Mouse (Mus musculus): ENCODE data around the gene Tex52.
A peak's percentile ranks its signal among the peaks of the same experiment; 100 is the strongest.
"Not testable (repeated sequence)": the region's sequence is repeated elsewhere in the genome, so short reads cannot be mapped to it uniquely, and the experiment has no call there.

Gene Tex52

DNA sequence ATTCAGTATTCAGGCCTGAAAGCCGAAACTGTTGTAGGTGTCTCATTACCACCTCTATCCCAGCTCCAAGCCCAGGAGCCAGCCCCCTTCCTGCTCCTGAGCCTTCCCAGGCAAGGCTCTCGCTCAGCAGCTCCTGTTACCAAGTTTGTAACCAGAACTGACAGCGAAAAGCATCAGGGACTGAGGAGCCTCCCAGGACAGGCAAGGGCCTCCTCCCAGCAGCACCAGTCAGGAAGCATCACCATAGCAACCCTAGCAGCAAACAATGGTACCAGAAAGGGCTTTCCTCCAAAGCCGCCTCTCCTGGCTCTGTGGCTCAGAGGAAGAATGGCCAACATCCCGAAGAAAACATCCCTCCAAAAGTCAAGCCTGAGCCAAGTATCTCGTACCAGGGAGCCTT lies at the start of gene Tex52, which contains the start of gene Gm44596:
Gene Tex52, plus strand, starts transcription at position 265 of the 400 bp plus-strand sequence.
Gene Gm44596, plus strand, starts transcription at position 312 of the 400 bp plus-strand sequence.
- no peak for DNase-seq

DNA sequence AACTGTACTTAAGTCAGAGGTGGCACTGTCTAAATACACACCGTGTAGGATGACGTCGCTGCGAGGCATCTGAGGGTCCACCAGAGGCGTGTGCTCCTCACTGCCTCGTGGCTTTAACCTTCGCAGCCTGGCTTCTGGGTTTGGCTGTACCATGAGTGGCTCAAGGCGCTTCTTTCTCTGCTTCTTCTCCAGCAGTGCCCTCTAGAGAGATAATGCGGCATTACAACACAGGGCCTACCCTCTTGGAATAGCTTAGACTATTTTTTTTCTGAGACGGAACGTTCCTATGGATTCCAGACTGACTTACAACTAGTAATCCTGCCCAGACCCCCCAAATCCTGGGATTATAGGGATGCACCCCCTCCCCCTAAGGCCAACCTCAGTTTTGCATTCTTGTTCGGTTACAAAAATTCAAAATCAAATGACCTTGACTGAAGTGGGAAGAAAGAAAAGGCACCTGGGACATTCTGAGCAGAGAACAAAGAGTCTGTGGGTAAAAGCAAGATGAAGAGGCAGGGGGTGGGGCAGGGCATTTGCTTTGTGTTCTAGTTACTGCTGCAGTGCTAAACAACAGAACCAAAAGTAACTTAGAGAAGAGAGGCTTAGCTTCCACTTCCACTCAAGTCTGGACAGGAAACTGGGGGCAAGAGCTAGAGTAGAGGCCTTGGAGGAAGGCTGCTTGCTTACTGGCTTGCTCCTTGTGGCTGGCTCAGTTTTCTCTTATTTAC lies 40.7 kb upstream of the Tex52 start:
- peak; percentile 53 to 60 for DNase-seq

- DNase-seq = no peak
Observed at GRCm38 (mm10) chr6:128337467-128337866, 37.8 kb upstream of the Tex52 start.

DNA sequence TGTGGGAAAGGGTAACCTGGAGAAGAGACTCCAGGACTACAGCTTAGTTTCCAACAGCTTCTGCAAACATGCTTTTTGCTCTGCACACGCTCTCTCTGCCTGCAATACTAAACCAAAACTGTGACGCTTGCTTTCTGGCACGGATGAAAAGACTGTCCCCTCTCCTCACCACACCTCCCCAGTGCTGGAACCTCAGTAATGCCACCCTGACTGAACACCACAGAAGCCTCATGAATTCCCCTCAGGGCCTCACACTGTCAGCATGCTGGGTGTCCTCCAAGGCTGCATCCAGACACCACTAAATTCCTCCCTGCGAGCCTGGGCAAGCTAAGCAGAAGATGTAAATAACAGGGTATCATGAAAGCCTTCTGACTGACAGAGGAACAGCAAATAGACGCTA lies 36.4 kb upstream of the Tex52 start:
- no peak for DNase-seq

DNA sequence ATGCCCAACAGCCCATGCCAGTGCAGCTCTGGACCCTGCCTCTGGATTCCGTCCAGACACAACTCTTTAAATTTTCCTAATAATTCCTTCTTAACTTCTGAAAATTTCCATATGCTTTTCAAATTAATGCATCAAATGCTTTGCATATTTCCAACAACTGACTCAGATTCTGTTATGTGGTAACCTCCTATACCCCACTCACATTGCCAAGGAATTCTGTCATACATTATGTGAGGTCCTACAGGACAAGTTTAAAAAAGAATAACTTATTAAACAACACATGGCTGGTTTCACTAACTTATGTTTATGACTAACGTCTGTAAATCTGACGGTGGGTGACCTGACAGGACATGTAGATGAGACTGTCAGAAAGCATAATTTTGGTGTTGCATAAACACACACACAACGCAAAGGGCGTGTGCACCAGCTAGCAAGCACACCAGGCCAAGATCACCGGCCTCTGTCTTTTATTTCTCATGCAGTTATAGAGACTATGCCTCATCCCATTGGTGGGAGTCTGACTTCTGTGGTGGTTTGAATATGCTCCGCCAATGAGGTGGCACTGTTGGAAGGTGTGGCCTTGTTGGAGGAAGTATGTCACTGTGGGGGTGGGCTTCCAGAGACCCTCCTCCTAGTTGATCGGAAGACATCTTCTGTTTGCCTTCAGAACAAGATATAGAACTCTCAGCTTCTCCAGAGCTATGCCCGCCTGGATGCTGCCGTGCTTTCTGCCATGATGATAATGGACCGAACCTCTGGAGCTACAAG lies 33.1 kb upstream of the Tex52 start:
- DNase-seq = no peak

DNA sequence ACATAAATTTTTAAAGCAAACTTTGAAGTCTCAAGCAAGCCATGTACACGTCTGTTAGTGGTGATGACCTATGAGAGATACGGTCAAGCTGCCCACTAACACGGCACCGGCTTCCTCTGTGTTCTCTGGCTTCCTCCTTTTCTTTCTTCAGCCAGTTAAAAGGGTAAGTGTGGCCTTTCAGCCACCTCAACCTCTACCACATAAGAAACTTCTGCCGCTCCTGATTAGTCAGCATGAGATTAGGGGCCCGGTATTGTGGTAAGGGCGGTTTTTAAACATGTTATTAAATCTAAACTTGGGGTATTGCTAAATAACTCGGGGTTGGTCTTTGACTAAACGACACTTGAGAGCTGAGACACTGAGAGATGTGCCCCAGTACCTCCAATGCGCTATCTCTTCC lies 29.6 kb upstream of the Tex52 start:
- DNase-seq = no peak

GRCm38 (mm10) chr6:128346782-128347181 lies 28.5 kb upstream of the Tex52 start:
- no peak for DNase-seq

DNA sequence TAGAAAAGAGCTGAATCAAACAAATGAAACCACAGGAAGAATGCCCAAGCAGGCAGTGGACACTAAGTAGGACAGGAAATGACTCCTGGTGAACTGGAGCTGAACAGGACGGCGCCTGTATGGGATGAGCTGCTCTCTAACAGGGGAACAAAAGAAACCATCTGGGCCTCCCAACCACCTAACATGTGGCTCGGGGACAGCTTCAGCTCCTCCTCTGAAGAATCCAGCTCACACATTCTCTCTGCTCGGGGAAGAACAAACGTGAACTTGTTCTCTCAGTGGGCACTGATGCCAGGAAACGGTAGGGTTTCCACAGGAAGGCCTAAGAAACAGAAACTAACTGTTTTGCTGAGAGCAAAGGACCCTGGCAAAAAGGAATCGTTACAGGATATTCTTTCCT lies 25.5 kb upstream of the Tex52 start:
- DNase-seq = no peak

GRCm38 (mm10) chr6:128354140-128354539 lies 21.1 kb upstream of the Tex52 start:
- no peak for DNase-seq

DNA sequence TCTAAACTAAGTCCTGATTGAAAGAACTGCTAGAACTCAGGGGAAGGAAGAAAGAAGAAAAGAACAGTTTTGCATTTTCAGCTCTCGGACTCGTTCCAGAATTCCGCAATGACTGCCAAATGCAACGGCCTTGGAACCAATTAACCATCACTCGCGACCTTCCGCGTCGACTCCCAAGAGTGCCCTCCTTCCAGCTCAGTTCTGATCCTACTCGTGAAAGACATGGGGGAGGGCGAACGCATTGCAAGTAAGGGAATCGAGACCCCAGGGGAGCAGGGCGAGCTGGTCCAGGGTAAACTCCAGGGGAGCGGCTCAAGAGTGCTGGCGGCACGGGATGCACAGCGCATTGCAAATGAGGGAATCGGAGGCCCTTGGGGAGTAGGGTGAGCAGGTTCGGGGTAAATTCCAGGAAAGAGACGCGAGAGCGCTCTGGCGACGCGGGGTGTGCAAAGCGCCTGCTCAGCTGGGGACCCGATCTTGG lies 20.0 kb upstream of the Tex52 start:
- DNase-seq = peak in 1 of 2 experiments; percentile 12

DNA sequence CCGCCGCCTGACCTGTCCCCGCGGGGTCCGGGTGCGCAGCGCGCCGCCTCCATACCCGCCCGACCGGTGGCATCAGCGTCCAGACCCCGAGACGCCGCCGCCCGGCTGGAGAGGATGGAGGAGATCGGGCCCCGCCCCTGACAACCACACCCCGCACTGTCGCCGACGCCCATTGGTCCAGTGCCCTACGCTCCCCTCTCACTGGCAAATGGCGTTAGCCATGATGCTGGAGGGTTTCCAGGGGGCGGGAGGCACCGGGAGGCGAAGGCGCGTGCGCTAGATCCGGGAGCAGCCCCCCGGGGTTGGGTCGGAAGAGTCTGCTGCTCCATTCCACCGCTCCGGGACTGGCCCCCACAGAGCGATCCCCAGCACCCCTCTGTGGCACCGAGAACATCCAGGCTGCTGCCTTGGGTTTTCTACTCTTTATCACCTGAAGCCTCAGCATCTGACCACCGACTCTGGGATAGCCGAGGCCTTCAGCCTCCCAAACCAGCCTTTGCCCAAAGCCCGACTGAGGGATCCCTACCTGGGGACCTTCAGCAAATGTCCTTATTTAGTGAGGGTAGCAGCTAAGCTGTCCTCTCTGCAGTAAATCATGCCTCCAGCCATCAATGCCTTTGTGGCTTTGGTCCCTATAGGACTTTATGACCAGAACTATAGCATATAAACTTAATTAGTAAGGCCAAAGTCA lies 19.4 kb upstream of the Tex52 start, which contains the start of gene Tulp3:
Gene Tulp3, minus strand, starts transcription at position 126 of the 691 bp plus-strand sequence.
- DNase-seq = peak; percentile 87 to 90

DNA sequence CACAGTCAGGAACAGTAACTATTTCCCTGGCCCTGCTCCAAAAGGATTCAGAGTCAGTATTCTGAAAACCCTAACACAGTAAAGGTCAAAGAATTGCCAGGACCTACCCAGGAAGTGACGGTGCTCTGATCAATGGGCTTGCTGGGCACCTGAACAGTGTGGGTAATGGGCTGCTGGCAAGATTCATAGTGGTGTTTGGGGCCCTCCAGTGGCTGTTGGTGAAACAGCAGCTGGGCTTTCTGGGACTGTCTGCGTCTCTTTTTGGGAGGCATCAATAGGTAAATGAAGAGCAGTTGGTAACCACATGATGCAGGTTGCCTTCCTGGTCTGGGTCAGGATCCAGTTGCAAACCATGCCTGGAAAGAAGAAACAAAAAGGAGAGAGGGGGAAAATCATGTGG lies 16.3 kb upstream of the Tex52 start:
- peak; percentile 67 to 76 for DNase-seq

DNA sequence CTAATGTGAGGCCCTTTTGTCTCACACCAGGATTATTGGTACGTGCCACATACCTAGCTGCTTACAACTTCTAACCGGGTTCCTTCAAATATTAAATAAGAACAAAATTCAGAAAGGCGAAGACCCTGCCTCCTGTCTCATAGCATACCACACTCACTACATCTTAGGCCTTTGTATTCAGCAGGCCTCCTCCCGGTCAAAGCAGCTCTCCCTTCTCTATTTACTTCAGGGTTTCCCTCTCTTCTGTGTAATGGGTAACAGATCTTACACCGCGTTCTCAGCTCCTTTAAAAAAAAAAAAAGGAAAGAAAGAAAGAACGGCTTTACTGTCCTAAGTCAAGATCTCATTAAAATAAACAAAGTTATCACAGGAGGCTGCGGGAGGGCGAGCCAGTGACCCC lies 13.4 kb upstream of the Tex52 start:
- DNase-seq = no peak

DNA sequence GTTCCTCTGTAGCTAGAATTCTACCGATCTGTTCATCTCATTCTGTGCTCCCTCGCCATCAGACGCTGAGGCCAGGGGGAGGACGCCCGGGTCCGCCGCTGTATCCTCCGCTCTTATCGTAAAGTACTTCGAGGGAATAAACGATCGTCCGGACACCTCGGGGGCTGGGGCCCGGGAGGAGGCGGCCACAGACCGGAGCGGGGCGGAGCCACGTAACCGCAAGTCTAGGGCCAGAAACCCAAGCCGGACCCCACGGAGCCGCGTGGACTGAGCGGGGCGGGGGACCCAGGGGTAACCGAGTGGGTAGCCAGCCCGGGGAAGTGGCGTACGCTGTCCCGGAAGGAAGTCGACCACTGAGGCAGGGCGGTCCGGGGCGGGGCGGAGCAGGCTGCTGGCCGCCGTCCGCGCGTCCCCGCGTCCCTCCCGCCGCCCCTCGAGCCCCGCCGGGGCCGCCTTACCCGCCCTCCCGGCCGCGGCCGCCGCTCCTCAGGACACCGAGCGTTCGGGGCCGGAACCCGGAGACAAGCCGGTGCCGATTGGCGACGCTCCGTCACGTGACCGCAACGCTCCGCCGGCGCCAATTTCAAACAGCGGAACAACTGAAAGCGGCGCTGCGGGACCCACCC lies 12.8 kb upstream of the Tex52 start, which contains the start of the genes Rhno1 and Foxm1:
Gene Rhno1, minus strand, starts transcription at position 531 of the 626 bp plus-strand sequence.
Gene Foxm1, plus strand, starts transcription at position 587 of the 626 bp plus-strand sequence.
- peak; percentile 86 to 87 for DNase-seq

GRCm38 (mm10) chr6:128363007-128363825 lies 12.0 kb upstream of the Tex52 start:
- DNase-seq = no peak

- no peak for DNase-seq
Observed at GRCm38 (mm10) chr6:128364721-128365120, 10.5 kb upstream of the Tex52 start.

GRCm38 (mm10) chr6:128366466-128366865 lies 8.8 kb upstream of the Tex52 start:
- no peak for DNase-seq

DNA sequence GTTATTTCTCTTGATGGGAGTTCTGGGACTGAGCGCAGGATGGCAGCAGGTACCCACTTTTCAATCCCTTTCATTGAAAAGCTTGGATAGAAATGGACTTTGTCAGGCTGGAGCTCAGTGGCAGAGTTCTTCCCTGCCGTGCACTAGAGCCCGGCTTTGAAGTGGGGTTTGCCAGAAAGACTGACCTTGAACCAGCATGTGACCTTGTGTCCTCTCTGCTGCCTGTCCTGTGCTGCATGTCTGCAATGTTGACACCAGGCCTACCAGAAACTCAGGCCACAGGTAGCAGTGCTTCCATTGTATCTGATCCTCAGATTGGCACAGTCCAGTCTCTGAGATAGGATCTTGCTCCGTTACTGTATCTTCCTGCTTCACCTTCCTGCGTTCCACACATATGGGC lies 5.2 kb upstream of the Tex52 start:
- DNase-seq = no peak

DNA sequence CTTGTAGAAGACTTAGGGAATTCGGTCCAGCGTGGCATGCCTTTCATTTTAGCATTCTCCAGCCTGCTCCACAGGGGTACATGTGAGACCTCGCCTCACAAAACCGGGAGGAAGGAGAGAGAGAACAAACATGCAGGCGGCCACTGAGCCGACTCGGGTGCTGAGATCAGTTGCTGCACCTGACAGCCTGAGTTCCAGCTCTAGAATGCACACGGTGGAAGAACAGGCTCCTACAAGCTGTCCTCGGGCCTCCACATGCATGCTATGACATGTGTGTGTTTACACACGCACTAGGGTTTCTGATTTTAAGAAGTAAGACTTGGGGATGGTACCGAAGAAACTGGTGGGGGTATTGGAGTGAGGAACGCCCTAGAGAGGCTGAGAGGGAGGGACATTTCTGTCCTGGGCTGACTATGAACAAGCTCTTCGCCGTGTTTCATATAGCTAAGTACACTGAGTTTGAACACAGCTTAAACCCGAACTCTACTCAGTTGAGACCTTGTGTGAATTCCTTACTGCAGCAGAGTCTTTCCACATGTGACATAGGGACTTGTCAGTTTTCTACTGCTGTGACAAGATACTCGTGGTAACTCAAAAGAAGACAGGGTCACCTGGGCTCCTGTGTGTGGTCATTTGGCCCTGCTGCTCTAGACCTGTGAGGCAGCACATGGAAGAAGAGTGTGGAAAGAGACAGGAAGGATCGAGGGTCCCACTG lies 1.3 kb downstream of the Tex52 start:
- DNase-seq = no peak

DNA sequence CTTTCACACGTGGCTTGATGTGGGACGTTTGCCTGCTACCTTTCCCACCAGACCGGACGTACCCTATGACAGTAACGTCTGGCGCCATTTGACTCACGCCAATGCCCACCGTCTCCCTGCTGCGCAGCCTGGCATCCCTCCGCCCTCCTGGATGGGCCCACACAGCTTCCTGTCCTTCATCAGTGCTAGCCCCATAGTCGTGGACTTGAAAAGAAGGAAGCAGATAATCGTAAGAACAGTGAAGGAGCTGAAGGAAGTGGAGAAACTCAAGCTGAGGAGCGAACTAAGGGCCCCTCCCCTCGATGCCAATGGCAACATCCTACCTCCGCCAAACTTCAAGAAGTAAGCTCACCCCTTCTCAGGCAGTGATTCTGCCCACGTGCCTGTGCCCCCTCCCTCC lies 4.4 kb downstream of the Tex52 start:
- no peak for DNase-seq

GRCm38 (mm10) chr6:128380594-128381167 lies 5.4 kb downstream of the Tex52 start:
- not testable (repeated sequence) for DNase-seq

Measured in thymus, postnatal 36 days (tissue).